Mouse (Mus musculus) spleen, adult 10 weeks (tissue): ENCODE results near the gene Dnah2. TPM values are rescaled to one million over a fixed set of nuclear protein-coding genes. Genes with fewer than 3 reads are reported as not detected.

Source experiments
- polyA plus RNA-seq: library from polyadenylated mRNA; stranded (reverse); fragments of 350-450 nt; fragmentation: Illumina TruSeq; extraction: RNeasy Lipid Tissue Mini Kit (QIAGEN cat#74804); gene quantifications from one replicate; pipeline ENCODE4 v1.2.3, GENCODE M21; 2015; ENCODE audit warnings: low replicate concordance; ENCODE audit not compliant: insufficient read depth

Gene Dnah2
- 0.51 TPM for polyA plus RNA-seq

DNA sequence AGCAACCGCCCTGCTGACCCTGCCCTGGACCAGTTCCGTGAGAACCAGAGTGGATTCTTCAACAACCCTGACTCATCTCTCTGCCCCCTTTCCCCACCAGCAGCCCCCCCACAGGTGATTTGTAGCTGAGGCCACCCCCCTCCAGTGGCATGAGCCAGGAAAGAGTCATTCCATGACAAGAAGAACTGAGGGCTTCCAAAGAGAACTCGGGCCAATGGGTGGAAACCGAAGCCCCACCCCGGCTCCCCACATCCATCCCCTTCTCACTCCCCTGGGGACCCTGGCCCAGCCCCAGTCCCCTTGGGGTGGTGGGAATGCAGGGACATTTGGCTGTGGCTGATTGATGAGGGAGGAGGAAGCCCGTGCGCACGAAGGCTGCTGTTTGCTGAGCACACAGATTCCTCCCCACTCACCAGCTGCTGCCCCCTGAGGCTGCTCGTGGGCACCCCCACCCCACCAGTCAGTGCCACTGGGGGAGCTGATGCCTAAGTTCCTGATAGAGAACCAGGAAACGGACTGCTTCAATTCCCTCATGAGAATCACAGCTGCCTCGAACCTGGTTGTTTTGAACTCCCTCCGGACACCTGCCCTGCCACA lies at the start of gene Dnah2:
Gene Dnah2 (minus strand): TSS at position 51 of the 597 bp plus-strand sequence.

DNA sequence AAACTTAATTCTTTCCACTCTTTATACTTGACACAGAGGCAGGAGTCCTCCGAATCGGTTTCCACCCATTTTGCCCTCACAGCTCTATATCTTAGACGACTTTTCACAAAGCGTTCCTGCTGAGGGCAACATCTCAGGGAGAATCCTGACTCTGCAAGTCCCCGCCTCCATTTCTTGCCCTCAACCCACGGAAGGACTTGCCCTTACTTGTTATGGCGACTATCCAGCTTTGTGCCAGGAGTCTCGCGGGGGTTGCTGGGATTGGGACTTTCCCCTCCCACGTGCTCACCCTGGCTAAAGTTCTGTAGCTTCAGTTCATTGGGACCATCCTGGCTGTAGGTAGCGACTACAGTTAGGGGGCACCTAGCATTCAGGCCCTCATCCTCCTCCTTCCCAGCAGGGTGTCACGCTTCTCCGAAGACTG lies 31.2 kb upstream of the Dnah2 start, which contains the start of the genes Wrap53 and Trp53:
Gene Wrap53 (minus strand): TSS at position 165 of the 424 bp plus-strand sequence.
Gene Trp53 (plus strand): TSS at position 269 of the 424 bp plus-strand sequence.

DNA sequence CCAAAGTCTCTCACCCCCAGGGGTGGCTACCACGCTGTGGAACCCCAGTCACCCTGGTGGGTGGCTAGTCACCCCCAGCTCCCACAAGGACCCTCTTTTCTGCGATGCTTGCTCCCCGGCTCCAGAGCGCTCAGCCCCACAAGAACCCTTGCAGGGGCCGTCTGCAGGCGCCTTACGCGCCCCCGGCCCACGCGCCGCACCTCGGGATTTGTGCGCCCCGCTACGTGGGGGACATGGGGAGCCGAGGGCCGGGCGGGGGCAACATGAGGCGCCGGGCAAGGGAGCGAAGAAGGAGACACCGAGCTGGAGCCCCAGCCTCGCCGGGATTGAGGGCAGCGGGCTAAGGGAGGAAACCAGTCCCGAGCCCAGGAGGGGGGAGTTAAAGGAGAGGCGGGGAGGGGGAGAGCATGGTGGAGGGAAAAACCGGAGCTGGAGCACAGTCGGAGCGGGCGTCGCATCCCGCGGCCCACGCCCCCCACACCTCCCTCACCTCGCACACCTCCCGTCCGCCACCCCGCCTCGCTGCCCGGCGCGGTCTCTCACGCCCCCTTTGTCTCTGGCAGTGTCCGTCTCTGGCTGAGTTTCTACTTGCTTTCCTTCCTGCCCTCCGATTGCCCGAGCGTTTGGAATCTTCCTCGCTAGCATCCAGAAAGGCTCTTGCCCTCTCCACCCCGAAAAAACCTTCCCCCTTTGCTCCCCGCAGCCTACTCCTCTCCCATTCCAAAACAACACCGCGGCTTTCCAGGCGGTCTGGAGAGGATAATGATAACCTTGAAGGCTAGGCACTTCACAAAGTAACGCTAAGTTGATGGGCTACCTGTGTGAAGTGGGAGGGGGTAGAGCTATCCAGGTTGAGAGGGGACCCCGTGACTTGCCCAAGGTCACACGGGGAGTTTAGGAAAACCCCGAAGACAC lies 11.2 kb upstream of the Dnah2 start, which contains the start of gene Efnb3:
Gene Efnb3 (minus strand): TSS at position 355 of the 915 bp plus-strand sequence.

DNA sequence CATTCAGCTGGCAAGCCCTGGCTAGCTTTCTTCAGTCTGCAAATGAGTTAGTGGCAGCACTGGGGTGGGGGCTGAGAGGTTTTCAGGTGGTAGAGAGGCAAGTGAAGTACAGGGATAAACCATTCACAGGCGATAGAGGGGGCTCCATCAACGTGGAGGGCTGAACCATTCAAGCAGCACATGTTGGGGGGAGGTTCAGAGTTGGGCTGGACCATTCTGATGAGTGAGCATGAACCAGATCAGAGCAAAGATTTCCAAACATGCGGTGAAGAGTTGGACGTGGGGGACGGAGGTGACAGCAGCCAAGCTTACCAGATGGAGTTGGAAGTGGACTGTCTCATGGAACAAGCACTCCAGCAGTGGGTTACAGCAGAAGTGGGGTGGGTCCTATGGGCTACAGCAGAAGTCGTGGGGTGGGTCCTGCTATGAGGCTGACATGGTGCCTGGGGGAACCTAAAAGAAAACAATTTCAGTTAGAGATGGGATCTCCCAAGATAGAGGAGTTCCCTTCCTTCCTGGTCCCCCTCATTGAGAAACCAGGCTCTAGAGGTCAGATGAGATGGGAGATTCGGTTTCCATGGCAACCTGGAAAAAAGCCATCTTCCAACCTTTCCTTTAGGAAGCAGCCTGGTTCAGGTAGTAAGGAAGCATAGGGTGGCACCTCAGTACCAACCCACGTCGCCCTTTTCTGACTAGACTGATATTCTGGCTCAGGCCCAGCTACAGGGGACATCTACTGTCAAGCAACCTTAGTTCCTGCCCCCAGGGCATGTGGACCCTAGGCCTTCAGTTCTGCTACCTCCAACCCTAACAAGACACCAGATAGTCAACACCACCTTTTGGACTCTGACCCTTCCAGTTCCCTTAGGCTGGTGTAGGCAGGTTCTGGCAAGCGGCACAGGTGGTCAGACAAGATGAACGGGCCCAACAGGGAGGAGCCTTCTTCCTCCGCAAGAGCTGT lies 135.4 kb downstream of the Dnah2 start, which contains the start of gene Kdm6b:
Gene Kdm6b (minus strand): TSS at position 455 of the 961 bp plus-strand sequence.

DNA sequence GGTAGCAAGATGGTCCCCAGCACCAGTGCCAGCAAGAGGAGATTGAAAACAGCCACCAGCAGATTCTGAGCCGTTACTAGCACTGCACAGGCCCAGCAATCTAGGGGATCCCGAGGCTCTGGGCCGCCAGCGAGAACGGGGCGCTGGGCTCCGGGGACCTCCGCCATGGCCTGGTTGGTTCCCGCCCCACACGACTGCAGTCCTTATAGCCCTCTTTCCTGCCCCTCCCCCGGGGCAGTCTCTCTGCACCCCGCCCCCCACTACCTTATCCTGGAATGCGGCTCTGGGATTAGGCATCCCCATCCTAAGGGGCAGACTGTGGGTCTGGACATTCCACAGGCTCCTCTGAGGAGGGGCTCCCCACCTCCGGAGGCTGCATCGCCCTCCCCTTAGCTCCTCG lies 150.9 kb downstream of the Dnah2 start, which contains the start of gene Tmem88:
Gene Tmem88 (minus strand): TSS at position 176 of the 400 bp plus-strand sequence.

DNA sequence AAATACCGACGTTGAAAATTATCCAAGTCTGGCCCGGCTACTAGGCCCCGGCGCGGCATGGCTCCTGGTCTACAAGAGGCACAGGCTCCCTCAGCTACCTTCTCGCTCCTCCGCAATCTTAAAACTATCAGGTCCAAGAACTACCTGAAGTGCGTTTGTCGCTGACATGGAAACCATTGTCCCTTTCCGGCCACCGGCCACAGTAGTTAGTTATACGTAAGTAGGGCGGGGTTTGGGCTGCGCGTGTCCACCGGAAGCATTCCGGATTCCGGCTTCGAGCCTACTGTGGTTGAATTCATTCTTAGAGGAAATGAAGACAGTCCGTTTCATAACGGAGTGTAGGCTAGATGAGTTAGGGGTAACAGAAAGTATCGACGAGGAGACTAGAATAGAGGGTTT lies 153.7 kb downstream of the Dnah2 start, which contains the start of the genes Naa38 and Cyb5d1:
Gene Naa38 (plus strand): TSS at position 253 of the 399 bp plus-strand sequence.
Gene Cyb5d1 (minus strand): TSS at position 397 of the 399 bp plus-strand sequence.

Other genes with a start within 250 kb of the Dnah2 start
- 13.3 TPM for gene Cntrob, start 225.3 kb downstream of the Dnah2 start, polyA plus RNA-seq
- gene Trappc1, start 225.1 kb downstream of the Dnah2 start, polyA plus RNA-seq, result 112 TPM
- gene Kcnab3, start 222.9 kb downstream of the Dnah2 start, polyA plus RNA-seq, result 1.2 TPM
- gene Rnf227, start 208.6 kb downstream of the Dnah2 start, polyA plus RNA-seq, result 3.7 TPM
- 161 TPM for gene Chd3, start 179.7 kb downstream of the Dnah2 start, polyA plus RNA-seq
- 48.9 TPM for gene Naa38, start 153.6 kb downstream of the Dnah2 start, polyA plus RNA-seq
- gene Cyb5d1, start 153.5 kb downstream of the Dnah2 start, polyA plus RNA-seq, result 35.9 TPM
- gene Tmem88, start 150.9 kb downstream of the Dnah2 start, polyA plus RNA-seq, result 2.4 TPM
- gene Kdm6b, start 135.4 kb downstream of the Dnah2 start, polyA plus RNA-seq, result 8.9 TPM
- gene Efnb3, start 11.1 kb upstream of the Dnah2 start, polyA plus RNA-seq, result 0.88 TPM
- 7.7 TPM for gene Wrap53, start 31.1 kb upstream of the Dnah2 start, polyA plus RNA-seq
- 99.7 TPM for gene Trp53, start 31.2 kb upstream of the Dnah2 start, polyA plus RNA-seq
- gene Atp1b2, start 56.8 kb upstream of the Dnah2 start, polyA plus RNA-seq, result 15.0 TPM
- gene Shbg, start 68.8 kb upstream of the Dnah2 start, polyA plus RNA-seq, result not detected
- gene Sat2, start 72.9 kb upstream of the Dnah2 start, polyA plus RNA-seq, result 3.1 TPM
- 49.8 TPM for gene Fxr2, start 83.9 kb upstream of the Dnah2 start, polyA plus RNA-seq
- gene Sox15, start 106.2 kb upstream of the Dnah2 start, polyA plus RNA-seq, result not detected
- gene Mpdu1, start 113.5 kb upstream of the Dnah2 start, polyA plus RNA-seq, result 58.3 TPM
- gene Cd68, start 117.0 kb upstream of the Dnah2 start, polyA plus RNA-seq, result 75.0 TPM
- 820 TPM for gene Eif4a1, start 123.3 kb upstream of the Dnah2 start, polyA plus RNA-seq
- gene Senp3, start 133.0 kb upstream of the Dnah2 start, polyA plus RNA-seq, result 194 TPM
- 17.3 TPM for gene Tnfsf13, start 136.7 kb upstream of the Dnah2 start, polyA plus RNA-seq
- gene Tnfsf12, start 146.7 kb upstream of the Dnah2 start, polyA plus RNA-seq, result 12.0 TPM
- 7.2 TPM for gene Tnfsfm13, start 147.0 kb upstream of the Dnah2 start, polyA plus RNA-seq
- gene Polr2a, start 209.5 kb upstream of the Dnah2 start, polyA plus RNA-seq, result 121 TPM
- gene Slc35g3, start 212.9 kb upstream of the Dnah2 start, polyA plus RNA-seq, result not detected
- gene Zbtb4, start 216.8 kb upstream of the Dnah2 start, polyA plus RNA-seq, result 27.8 TPM
- 10.8 TPM for gene Chrnb1, start 246.8 kb upstream of the Dnah2 start, polyA plus RNA-seq